24 mouse cellular contexts compared by ENCODE assay signal in the genomic region with DNA sequence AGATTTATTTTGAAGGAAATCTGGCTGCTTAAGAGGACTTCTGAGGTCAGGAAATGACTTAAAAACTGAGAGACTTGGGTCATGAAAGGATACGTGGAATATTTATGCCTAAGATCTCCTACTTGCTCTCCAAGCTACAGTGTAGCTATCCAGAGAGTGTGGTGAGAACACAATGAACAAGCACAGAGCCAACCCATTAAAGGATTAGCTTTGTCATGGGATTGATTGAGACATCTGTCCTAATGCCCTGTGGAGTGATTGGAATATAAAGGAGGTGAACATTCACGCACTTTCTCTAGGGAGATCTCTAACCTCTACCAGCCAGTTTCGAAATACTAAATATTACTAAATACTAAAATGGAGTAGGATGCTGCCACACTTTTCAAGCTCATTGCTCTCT.
DNase-seq lines count a peak whose midpoint lies in the region; ATAC-seq lines count a peak whose summit lies in the region.
"Had no signal": no experiment of that assay in that cellular context is flagged by ENCODE, and none has a peak within 500 bp of the region (broad histone marks: within the 10 kb centered on the region; RNA-seq: fewer than 3 reads in every experiment).

No protein-coding gene starts in this region.

- H3K4me1 ChIP-seq in midbrain, embryonic 11.5 days (ENCODE audit: control insufficient read depth, insufficient read depth, low read length), result peaks cover 6% of the 10 kb centered on the region; the same call in 1 of the 2 replicates
- peaks cover 23% of the 10 kb centered on the region for H3K4me1 ChIP-seq in midbrain, embryonic 10.5 days
- no peaks in the 10 kb centered on the region for H3K4me1 ChIP-seq in neural tube, embryonic 11.5 days (ENCODE audit: control insufficient read depth, insufficient read depth, low read length)
- H3K4me1 ChIP-seq: embryonic facial prominence, embryonic 15.5 days had no signal

- no peak overlapping the region for H3K4me3 ChIP-seq in midbrain, embryonic 11.5 days (ENCODE audit: low read depth, low read length)
- no peak overlapping the region for H3K4me3 ChIP-seq in midbrain, embryonic 10.5 days
- H3K4me3 ChIP-seq in neural tube, embryonic 11.5 days (ENCODE audit: low read depth, low read length), result no peak overlapping the region
- H3K4me3 ChIP-seq: embryonic facial prominence, embryonic 15.5 days; erythroblast, embryonic 14.5 days; forebrain, embryonic 12.5 days; heart, embryonic 13.5 days; hindbrain, embryonic 12.5 days had no signal

- H3K9me3 ChIP-seq in midbrain, embryonic 11.5 days (ENCODE audit: control insufficient read depth, low read length), result no peaks in the 10 kb centered on the region
- no peaks in the 10 kb centered on the region for H3K9me3 ChIP-seq in midbrain, embryonic 10.5 days (replicated peaks)
- H3K9me3 ChIP-seq in neural tube, embryonic 11.5 days (ENCODE audit: control insufficient read depth, low read length), result no peaks in the 10 kb centered on the region
- H3K9me3 ChIP-seq: embryonic facial prominence, embryonic 15.5 days; forebrain, embryonic 12.5 days; heart, embryonic 13.5 days; hindbrain, embryonic 12.5 days had no signal

- no peaks in the 10 kb centered on the region for H3K36me3 ChIP-seq in midbrain, embryonic 11.5 days (ENCODE audit: control insufficient read depth, insufficient read depth, low read length)
- H3K36me3 ChIP-seq in midbrain, embryonic 10.5 days, result 0 out of 2 replicates have a peak, but pooled peaks cover 4% of the 10 kb centered on the region
- no peaks in the 10 kb centered on the region for H3K36me3 ChIP-seq in neural tube, embryonic 11.5 days (ENCODE audit: control insufficient read depth, insufficient read depth, low read length)
- H3K36me3 ChIP-seq: embryonic facial prominence, embryonic 15.5 days; forebrain, embryonic 12.5 days; heart, embryonic 13.5 days; hindbrain, embryonic 12.5 days had no signal

- WGBS in midbrain, embryonic 11.5 days, result 32% methylated on average over 3 of the region's 3 CpGs
- 49% methylated on average over 3 of the region's 3 CpGs for WGBS in midbrain, embryonic 10.5 days
- 61% methylated on average over 3 of the region's 3 CpGs for WGBS in neural tube, embryonic 11.5 days

- H3K27me3 ChIP-seq in midbrain, embryonic 11.5 days (ENCODE audit: control insufficient read depth, insufficient read depth, low read length), result no peaks in the 10 kb centered on the region
- H3K27me3 ChIP-seq in midbrain, embryonic 10.5 days (ENCODE audit: low read depth, poor library complexity, severe bottlenecking), result peaks cover 5% of the 10 kb centered on the region; the same call in 1 of the 2 replicates
- no peaks in the 10 kb centered on the region for H3K27me3 ChIP-seq in neural tube, embryonic 11.5 days (ENCODE audit: control insufficient read depth, insufficient read depth, low read length)
- H3K27me3 ChIP-seq: CH12.LX; embryonic facial prominence, embryonic 15.5 days; forebrain, embryonic 12.5 days; heart, embryonic 13.5 days; hindbrain, embryonic 12.5 days had no signal

- no peak for DNase-seq in midbrain, embryonic 11.5 days (ENCODE audit: low spot score, missing footprints)
- DNase-seq in midbrain, embryonic 10.5 days (ENCODE audit: low spot score), result no peak
- DNase-seq in neural tube, embryonic 11.5 days (ENCODE audit: low spot score), result no peak
- no peak for DNase-seq in neural tube, embryonic 10.5 days (ENCODE audit: extremely low spot score, low spot score)
- peak; percentile 83 for DNase-seq in fat pad, adult 2 months (ENCODE audit: extremely low read depth, low read depth, low spot score)
- no peak for DNase-seq in left cerebral cortex, postnatal 4 days
- DNase-seq: adrenal gland, adult 2 months; adrenal gland, postnatal 25 days; cerebellum, adult 11 months; cerebellum, adult 8-10 months; cerebellum, postnatal 14 days; embryo, embryonic 11 days; gastrocnemius, postnatal 10 days; heart, postnatal 36 days had no signal

- H3K9ac ChIP-seq in midbrain, embryonic 11.5 days (ENCODE audit: low read length), result no peak overlapping the region
- no peak overlapping the region for H3K9ac ChIP-seq in neural tube, embryonic 11.5 days (ENCODE audit: low read length)
- H3K9ac ChIP-seq: embryonic facial prominence, embryonic 15.5 days; forebrain, embryonic 12.5 days; heart, embryonic 13.5 days; hindbrain, embryonic 12.5 days had no signal

- peak; percentile 85 for ATAC-seq in midbrain, embryonic 11.5 days (ENCODE audit: low FRiP score)
- peak; percentile 53; the same call in 1 of the 2 replicates for ATAC-seq in neural tube, embryonic 11.5 days (ENCODE audit: insufficient read depth, low FRiP score, low TSS enrichment)
- ATAC-seq: activated CD4-positive, CD25-positive, alpha-beta regulatory T cell, adult 4 months; forebrain, embryonic 16.5 days; hindbrain, postnatal 0 days; Patski had no signal

- intact Hi-C loops in left cerebral cortex, postnatal 4 days (cut with DNase I), result no loop called here

- H3K4me2 ChIP-seq in midbrain, embryonic 11.5 days, result no peak overlapping the region
- no peak overlapping the region for H3K4me2 ChIP-seq in neural tube, embryonic 11.5 days (ENCODE audit: low read depth)
- H3K4me2 ChIP-seq: embryonic facial prominence, embryonic 15.5 days; forebrain, embryonic 12.5 days; heart, embryonic 13.5 days; hindbrain, embryonic 12.5 days had no signal

- H3K27ac ChIP-seq in midbrain, embryonic 11.5 days (ENCODE audit: low read depth, low read length), result no peak overlapping the region
- no peak overlapping the region for H3K27ac ChIP-seq in midbrain, embryonic 10.5 days (replicated peaks)
- no peak overlapping the region for H3K27ac ChIP-seq in neural tube, embryonic 11.5 days (ENCODE audit: low read depth, low read length)
- H3K27ac ChIP-seq: embryonic facial prominence, embryonic 15.5 days; forebrain, embryonic 12.5 days; heart, embryonic 13.5 days; hindbrain, embryonic 12.5 days; hindbrain, postnatal 0 days had no signal
